Mouse (Mus musculus): ENCODE measurements around the gene S100a7a.

Gene S100a7a

DNA sequence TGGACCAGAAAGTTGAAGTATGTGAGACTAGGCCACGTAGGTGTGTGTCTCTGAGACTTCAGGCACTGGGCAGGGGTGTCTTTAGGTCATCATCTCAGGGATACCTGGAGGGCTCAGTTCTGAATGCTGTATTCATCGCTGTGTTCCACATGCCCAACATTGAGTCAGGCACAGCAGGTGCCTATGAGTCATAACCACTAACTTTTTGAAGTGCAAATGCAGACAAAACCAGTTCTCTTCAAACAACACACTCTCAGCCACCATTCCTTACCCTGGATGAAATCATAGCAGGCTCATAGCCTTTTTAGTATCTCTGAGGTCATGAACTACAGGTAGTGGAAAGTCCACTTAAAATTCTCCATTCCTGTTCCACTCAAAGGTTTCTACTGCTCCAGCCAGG is 24.5 kb upstream of the S100a7a start:
- no peak for DNase-seq

DNA sequence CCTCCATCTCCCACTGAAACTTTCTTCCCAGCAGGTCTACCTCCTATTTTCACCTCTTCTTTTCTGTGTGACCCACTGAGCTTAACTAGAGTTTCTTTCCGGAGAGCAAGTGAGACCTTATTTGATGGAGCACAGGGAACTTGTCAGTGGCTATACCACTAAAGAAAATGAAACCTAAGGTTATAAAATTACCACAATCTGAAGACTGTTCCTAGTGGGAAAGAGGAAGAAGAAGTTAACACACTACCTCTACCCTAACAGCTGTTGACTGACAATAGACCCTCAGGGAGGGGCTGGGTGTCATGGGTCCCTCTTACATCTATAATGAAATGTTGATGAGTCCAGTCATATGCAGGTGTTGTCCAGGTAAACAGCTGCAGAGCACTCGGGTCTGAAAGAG is 21.8 kb upstream of the S100a7a start:
- DNase-seq: no peak

DNA sequence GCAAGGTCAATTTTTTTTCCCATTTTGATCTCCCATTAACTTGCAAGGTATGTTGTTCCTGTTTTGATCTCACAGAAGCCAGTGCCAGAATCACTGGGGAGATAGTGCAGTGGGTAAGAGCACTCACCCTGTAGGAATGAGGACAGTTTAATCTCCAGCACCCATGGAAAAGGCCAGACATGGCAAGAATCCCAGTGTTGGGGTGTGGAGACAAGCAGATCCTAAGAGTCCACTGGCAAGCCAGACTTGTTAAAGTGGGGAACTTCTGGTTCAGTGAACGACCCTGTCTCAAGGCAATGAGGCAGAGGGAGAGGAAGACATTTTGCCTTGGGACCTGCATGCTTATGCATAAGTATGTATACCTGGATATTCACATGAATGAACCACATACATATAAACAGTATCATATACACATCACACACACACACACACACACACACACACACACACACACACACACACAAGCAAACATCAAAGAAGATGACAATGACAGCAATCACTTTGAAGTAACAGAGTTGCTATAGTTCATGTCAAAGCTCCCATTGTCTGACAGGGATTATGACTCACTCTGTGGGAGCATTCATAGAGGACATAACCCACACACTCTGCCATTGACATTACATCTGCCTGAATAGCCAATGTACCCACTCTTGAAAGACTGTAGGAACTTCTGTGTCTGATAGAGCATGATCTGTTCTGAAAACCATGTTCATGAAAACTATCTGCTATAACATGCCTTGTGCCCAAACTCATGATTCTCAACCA is 15.1 kb upstream of the S100a7a start:
- DNase-seq: no peak

DNA sequence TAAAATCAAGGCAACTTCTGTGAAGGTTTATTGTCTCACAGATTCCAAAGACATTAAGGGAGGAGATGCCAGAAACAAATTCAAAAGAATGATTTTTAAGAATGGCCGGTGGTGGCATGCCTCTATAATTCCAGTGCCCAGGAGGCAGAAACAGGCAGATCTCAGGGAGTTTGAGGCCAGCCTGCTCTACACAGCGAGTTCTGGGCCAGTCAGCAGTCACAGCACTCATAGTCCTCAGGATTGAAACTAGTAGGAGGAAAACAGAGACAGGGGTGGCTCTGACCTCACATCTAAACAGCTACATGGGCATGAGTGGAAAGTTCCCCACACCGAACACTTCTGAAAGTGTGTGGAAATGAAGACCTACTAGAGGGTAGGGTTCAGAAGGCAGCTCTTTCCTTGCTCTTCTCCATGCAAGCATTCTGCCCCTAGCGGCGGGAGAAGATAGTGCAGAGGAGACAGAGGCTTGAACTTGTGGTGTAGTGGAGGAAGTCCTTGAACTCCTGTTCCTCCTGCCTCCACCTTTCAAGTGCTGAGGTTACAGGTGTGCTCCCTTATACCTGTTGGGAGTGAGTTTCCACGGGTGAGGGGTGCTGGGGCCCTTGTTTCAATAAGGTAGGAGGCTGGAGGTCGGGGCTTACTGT is 14.2 kb upstream of the S100a7a start:
- no peak for DNase-seq

DNA sequence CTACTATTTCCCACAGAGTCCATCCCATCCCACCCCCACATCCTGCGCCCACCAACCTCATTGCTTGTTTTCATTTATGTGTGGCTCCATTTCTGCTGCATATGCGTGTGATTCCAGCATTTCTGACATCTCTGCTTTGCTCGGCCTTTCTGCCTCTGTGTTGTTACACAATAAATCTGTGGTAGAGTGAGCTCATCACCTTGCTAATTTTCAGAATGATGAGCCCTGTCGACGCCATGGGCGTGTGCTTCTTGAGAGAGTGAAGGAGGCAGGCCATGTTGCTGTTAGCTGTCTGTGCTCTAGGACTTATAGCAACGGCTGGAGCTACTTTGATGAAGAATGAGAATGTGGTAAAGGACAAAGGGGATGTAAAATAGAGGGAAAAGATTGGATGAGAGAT is 12.8 kb upstream of the S100a7a start:
- DNase-seq: no peak

DNA sequence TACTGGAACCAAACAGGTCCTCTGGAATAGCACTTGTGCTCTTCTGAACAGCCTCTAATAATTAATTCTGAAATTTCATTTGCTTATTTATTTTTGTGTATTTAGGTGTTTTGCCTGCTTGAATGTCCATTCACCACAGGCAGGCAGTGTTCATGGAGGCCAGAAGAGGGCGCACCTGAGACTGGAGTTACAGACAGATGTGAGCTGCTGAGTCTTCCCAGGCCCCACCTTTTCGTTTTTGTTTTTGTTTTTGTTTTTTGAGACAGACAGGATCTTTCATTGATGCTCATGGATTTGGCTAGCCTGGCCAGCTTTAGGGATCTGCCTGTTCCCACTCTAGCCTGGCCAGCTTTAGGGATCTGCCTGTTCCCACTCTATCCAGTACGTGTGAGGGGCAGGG is 9.6 kb upstream of the S100a7a start:
- no peak for DNase-seq

DNA sequence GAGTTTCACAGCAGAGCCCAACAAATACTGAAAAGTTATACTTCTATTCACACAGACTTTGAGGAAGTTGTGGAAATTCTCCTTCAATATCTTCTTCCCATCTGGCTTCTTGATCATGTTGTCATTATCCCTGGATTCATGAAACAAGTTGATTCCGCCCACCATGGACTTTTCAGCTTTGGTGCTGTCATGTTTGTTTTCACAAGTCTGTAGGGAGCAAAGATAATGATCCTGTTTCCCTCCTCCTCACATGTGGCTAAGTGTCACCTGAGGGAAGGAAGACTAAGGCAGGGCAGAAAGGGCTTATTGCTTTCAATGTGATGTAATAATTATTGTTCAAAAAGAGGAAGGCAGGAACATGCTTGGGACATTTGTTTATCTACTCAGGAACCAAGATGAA is 6.5 kb upstream of the S100a7a start:
- no peak for DNase-seq

DNA sequence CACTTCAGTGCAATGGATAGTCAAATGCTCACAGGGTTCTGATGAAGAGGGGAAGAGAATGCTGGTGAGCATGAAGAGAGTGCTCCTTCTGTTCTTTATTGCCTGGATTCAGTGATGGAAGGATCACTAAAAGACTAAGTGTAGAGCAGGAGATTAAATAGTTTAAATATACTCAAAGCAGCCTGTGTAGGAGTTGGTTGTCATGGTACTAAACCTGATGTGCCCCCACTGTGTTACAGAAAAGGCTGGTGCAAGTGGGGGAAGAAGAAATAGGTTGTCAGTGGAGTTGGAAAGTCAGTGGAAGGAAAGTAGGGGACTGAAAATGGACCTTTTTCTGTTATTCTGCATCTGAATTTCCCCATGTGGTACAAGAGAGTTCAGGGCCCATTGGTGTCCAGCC is 4.8 kb upstream of the S100a7a start:
- no peak for DNase-seq

DNA sequence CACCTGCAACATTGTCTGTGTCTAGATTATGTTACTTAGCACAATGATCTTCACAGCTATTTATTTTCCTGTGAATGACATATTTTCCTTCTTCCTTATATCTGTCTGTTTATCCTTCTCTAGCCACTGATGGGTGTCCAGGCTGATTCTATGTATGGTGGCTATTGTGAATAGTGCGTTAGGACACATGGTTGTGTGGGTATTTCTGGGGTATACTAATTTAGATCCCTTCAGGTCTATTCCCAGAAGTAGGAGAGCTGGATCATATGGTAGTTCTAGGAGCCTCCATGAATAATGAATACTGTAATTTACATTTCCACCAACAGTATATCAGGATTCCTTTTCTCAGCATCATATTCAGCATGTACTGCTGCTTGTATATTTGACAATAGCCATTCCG is 4.0 kb upstream of the S100a7a start:
- no peak for DNase-seq

DNA sequence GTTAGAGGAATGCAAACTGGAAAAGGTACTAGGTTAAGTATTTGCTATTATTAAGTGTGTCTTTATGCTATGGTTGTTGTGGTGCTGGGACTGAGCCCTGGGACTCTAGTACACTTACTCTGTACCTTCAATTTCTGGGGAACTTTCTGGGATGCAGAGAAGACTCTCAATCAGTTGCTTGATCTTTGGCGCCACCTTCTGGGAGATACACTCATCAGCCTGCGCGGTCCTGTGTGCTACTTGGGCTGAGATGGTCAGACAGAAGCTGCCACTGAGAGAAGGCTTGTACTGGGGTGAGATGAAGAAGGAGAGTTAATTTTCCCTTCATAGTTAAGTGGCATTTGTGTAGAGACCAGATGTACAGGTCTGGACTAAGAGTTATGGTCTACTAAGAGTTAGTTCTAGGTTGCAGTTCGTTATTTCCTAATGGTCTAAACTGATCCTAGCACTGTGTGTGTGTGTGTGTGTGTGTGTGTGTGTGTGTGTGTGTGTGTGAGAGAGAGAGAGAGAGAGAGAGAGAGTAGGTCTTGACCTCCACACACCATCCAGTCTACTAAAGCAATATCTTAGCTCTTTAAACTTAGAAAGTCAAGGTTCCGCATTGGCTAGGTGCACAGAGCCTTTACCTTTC is 824 bp upstream of the S100a7a start:
- peak; percentile 62 for DNase-seq

DNA sequence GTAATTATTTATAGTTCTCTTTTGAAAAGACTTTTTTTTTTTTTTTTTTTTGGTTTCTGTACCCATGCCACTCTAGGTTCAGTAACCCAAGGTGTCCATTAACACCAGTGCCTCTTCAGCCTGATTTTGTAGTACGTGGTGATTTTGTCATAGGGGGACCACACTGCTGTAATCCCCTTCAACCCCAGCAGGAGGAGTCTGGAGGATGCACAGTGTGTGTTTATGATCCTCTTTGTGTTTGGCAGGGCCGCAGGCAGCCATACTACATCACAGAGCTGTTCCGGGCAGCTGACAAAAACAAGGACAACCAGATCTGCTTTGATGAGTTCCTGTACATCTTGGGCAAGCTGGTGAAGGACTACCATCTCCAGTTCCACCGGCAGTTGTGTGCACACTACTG is 3.6 kb downstream of the S100a7a start:
- DNase-seq: no peak

DNA sequence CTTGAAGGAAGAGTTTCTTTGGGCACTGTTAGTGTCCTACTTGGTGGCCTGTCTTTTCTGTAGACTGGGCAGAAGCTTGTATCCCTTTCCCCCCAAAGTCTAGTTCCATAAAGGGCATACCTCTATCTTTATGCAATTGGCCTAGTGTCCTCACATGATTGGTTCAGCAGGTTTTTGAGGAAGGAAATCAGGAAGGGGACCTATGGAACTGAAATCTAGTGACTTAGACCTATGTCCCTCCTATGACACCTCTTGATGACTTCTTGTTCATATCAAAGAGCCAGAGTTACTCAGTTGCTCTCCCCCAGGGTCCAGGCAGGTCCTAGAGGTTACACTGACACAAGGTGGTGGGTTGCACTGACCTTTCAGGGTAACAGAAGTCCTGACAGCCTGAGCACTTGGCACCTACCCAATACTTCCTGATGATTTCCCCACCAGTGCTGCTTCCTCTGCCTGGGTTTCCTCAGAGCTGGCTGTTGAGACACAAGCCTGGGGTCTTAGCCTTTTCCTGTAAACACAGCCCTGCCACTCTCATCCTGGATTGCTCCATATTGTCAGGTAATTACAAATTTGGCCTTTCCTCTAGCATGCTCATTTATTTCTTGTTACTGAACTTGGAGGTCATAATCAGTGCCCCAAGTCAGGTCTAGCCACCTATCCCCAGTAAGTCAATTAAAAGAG is 5.7 kb downstream of the S100a7a start:
- no peak for DNase-seq

DNA sequence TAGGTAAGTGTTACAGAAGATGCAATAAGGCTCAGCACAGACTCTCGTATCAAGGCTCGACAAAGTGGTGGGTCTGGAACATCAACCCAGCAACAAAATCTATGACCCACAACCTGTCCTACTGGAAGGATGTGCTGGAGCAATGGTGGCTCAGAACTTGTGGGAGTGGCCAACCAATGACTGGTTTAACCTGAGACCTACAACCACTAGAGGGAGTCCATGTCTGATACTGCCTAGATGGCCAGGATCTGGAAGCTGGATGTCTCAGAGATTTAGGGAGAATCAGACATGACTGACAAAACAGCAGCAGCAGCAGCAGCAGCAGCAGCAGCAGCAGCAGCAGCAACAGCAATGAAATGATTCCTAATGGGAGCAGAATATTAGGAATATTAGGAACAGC is 10.4 kb downstream of the S100a7a start:
- DNase-seq: no peak

DNA sequence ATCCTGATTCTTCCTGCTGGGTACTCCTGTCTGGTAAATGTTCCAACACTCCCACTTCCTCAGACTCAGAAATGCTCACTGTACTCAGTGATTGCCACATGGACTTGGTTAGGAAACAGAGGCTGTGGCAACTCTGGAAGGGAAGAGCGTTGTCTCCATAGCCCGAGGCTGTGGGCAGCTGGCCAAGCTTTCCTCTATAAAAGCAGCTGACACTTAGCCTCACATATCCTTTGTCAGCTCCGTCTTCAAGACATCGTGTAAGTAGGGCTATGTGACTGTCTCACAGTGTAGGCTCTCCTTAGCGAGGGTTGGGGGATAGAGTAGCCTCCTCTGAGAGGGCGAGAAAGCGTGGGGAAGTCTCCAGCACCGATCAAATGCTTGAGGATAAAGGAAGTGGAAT is 15.0 kb downstream of the S100a7a start, which contains the start of gene S100a8:
Gene S100a8 (plus strand): TSS at position 133 of the 400 bp plus-strand sequence.
- no peak for DNase-seq

DNA sequence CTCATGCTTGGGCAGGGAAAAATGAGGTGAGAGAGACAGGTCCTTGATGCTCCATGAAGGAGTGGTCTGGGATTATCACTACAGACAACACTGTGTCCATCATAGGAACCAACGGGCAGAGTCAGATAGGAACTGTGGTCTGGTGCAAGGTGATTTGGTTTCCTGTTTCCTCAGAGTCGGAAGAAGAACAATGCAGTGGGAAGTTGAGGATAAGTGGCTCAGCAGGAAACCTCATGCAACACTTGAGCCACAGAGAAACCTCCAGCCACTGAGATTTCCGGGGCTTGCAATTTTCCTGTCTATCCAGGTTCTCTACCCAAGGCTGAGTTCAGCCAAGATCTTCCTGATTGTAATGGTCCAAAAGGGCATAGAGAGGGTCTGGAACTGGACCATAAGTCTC is 24.8 kb downstream of the S100a7a start:
- no peak for DNase-seq

DNA sequence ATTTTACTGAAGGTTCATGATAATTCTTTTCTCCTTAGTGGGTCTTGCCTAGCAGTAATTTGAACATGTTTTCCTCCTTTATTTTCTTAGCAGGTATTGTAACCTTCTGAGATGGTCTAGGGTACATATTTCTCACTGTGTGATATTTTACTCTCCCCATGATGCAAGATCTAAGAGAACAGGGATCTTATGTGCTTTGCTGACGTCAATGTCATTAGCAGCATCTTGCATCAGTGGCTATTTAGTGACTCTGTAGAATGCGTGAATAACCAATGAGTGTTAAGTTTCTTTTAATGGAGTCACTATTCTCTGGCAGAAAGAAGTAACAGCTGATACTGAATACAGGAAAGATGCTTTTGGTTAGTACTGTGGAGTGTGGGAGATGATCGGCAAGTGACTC is 30.1 kb downstream of the S100a7a start:
- DNase-seq: no peak

DNA sequence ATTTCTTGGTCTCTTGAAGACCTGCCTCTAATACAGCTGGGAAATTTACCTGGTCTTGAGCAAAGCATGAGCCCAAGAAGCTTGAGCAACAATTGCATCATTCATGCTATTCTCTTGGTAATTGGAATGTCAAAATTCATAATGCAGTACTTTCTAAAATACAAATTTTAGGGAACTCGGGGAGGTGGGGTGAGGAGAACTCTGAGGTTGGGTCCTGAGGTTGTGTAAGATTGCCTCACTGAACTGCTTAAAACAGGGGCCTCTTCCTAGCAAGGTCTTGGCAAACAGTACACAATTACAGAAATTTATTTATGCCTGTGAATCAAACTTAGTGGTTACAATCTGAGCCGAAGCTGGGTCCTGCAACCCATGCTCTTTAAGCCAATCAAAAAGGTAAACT is 33.0 kb downstream of the S100a7a start:
- DNase-seq: no peak

DNA sequence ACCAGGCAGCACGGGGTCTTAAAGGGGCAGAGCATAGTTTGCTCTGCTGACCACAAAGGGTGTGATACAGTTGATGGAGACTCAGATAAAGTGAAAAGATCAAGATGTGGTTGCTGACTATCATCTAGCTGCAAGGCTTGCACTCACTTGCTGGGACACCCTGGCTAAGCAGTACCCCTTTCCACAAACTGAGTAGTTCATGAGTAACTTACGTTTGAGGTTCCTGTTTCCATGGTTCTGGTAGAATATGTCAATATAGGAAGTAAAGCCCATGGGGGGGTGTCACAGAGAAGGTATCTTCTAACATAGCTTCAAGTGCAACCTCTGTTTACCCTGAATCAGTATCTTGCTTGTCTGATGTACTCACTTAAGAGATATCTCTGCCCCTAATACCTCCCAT is 39.7 kb downstream of the S100a7a start:
- no peak for DNase-seq

DNA sequence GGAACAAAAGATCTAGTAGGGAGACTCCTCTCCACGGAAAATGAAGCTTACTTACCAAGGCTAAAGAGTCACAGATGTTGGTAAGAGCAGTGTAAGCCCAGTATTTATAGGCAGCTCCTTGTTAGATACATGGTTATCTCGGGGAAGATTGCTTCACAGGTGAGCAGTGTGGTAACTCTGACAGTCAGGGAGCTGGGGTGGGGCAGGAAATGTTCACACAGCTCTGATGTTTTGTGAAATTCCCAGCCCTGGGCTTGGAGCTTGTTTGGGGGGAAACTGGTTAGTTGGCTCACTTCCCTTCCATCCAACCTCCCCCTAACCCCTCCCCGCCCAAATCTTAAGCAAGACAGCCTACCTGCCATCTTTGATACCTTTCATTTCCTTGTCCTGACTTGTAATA is 41.8 kb downstream of the S100a7a start, which contains the start of gene S100a9:
Gene S100a9 (minus strand): TSS at position 109 of the 400 bp plus-strand sequence.
- no peak for DNase-seq

DNA sequence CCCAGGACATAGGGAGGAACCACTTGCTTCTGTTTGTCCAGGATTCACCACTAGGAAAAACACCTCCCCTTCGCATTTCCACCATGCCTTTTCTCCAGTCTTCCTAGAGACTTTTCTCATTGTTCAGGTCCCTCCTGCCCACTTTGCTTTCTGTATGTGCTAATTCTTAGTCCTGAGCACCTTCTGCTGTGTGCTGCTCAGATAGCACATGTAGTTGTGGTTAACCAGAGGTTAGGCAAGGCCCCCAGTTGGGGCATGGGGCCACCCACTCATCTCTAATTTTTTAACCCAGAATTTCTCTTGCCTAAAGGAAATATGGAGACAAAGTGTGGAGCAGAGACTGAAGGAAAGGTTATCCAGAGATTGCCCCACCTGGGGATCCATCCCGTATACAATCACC is 48.4 kb downstream of the S100a7a start:
- DNase-seq: no peak

All from cerebellum, adult 9-10 months (tissue).